Mouse (Mus musculus) heart, embryonic 13.5 days (tissue): Measurements from ENCODE around the gene Rbfox2. TPM values are rescaled to one million over a fixed set of nuclear protein-coding genes. Genes with fewer than 3 reads are reported as not detected.
A peak's percentile ranks its signal among the peaks of the same experiment; 100 is the strongest.

Experiments
- ATAC-seq: fragments of 200-750 bp; cut with Nextera tagmentation; 2 replicates; pipeline ENCODE4 v1.8.0; 2017; ENCODE audit warnings: moderate TSS enrichment; ENCODE audit not compliant: insufficient number of reproducible peaks, low FRiP score, low TSS enrichment; ENCODE audit errors: extremely low read depth
- H3K27ac ChIP-seq: fragments of 300-500 bp; sonication (generic); replicated peaks from 2 replicates; pipeline ENCODE4 v1.5.1; 2015; ENCODE audit warnings: moderate library complexity, mild to moderate bottlenecking, inconsistent platforms
- H3K27me3 ChIP-seq: fragments of 300-500 bp; sonication (generic); replicated peaks from 2 replicates; pipeline ENCODE4 v1.6.1; 2015; ENCODE audit warnings: mild to moderate bottlenecking, inconsistent platforms
- H3K36me3 ChIP-seq: fragments of 300-500 bp; sonication (generic); 2 replicates; pipeline ENCODE4 v1.6.1; 2015; ENCODE audit warnings: mild to moderate bottlenecking, inconsistent platforms
- H3K4me1 ChIP-seq: fragments of 300-500 bp; sonication (generic); 2 replicates; pipeline ENCODE4 v1.6.1; 2015; ENCODE audit warnings: inconsistent platforms
- H3K4me2 ChIP-seq: fragments of 300-500 bp; sonication (generic); 2 replicates; pipeline ENCODE4 v1.6.1; 2015; ENCODE audit warnings: inconsistent platforms, mild to moderate bottlenecking, moderate library complexity
- H3K4me3 ChIP-seq: fragments of 300-500 bp; sonication (generic); 2 replicates; pipeline ENCODE4 v1.5.1; 2015; ENCODE audit warnings: moderate library complexity, mild to moderate bottlenecking, inconsistent platforms
- H3K9ac ChIP-seq: fragments of 300-500 bp; sonication (generic); 2 replicates; pipeline ENCODE4 v1.6.1; 2015; ENCODE audit warnings: inconsistent platforms, mild to moderate bottlenecking, moderate library complexity
- H3K9me3 ChIP-seq: fragments of 300-500 bp; sonication (generic); 2 replicates; pipeline ENCODE4 v1.6.1; 2016; ENCODE audit warnings: inconsistent platforms
- WGBS: fragments of 180-500 bp; shearing (Covaris S2); methylation state at CpG from one replicate; pipeline ENCODE4 v1.1.7; 2015; ENCODE audit warnings: mixed read lengths; 5-methylcytosine and 5-hydroxymethylcytosine counted together
- polyA plus RNA-seq: library from polyadenylated mRNA; unstranded; fragments of >200 nt; fragmentation: Nextera tagmentation; extraction: Ambion mirVana; gene quantifications from 2 replicates; pipeline ENCODE4 v1.2.1, GENCODE M21; 2015

Rbfox2 gene
- polyA plus RNA-seq, 1 experiment from 2014 or later = 64.8 TPM

DNA sequence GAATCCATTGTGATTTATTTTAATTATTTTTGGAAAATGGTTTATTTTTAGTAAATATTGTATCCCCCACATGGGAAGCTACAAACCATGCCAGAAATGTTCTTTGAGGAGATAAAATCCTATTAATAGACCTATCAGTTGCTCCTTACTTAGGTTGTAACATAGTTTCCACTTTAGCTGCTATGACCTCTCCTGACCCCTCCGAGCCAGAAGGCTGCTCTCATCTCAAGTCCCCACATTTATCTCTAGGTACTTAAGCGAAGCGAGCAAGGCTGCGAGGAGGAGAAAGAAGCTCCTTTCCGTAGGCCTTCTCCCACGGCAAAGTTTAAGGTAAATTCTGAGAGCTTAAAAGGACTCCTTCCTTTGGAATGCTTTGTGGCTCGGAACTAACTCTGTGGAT, 94.0 kb downstream of the Rbfox2 start:
- Histone ChIP-seq H3K9me3 (no peaks in the 10 kb centered on the region), H3K9ac (peak overlapping the region; percentile 73)

DNA sequence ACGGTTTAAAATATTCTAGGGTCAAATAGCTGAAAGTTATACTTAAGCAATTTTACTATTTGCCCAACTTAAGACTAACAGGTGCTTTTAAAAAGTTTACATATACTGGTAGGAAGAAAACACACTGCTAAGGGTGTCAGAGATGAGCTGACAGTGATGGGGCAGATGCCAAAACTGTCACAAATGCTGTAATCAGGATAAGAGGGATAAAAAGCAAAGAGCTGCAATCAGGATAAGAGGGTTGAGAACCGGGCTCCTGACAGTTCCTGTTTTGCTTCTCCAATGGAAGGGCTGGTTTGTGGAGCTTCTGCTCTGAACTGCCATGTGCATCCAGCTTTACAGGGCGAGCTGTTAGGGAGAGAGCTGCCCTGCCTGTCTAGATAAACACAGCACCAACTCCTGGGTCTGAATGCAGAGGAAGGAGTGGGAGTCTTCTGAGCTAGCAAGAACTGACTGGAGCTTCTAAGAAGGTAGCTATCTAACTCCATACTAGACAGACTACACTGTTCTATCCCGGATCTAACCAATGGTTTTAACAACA, 94.5 kb downstream of the Rbfox2 start:
- 15% methylated on average over 4 of the region's 4 CpGs for WGBS
- Histone ChIP-seq H3K4me2 (peak overlapping the region; percentile 56), H3K27me3 (no peaks in the 10 kb centered on the region), H3K36me3 (no peaks in the 10 kb centered on the region), H3K4me3 (no peak overlapping the region), H3K27ac (peak overlapping the region; percentile 95), H3K4me1 (peaks cover 94% of the 10 kb centered on the region), H3K9ac (peak overlapping the region; percentile 57; the same call in 1 of the 2 replicates), H3K9me3 (no peaks in the 10 kb centered on the region)
- no peak for ATAC-seq

More for the DNA sequence above, 94.0 kb downstream of the Rbfox2 start:
- Histone ChIP-seq H3K36me3 (no peaks in the 10 kb centered on the region), H3K4me1 (peaks cover 94% of the 10 kb centered on the region), H3K4me3 (peak overlapping the region; percentile 20), H3K27ac (peak overlapping the region; percentile 95), H3K4me2 (peak overlapping the region; percentile 56), H3K27me3 (no peaks in the 10 kb centered on the region)
- 7% methylated on average over 7 of the region's 7 CpGs for WGBS
- ATAC-seq = no peak

DNA sequence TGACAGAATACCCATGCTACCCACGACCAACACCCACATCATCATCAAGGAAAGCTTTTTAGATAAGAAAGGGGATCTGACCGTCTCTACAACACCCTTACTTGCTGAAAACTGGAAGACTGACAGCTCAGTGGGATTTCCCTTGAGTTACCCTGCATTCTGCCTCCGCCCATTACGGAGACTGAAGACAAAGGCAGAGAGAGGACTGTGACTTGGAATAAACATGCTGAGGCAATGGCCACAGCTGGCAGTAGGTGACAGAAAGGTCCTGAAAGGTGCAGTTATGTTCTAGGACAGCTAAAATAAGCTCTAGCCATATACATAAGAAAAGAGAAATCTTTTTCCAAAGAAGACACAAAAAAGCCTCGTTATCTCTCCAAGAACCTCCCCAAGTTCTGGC, 99.8 kb downstream of the Rbfox2 start:
- H3K4me1 ChIP-seq = peaks cover 91% of the 10 kb centered on the region
- 41% methylated on average over 5 of the region's 5 CpGs for WGBS
- no peaks in the 10 kb centered on the region for H3K9me3 ChIP-seq

DNA sequence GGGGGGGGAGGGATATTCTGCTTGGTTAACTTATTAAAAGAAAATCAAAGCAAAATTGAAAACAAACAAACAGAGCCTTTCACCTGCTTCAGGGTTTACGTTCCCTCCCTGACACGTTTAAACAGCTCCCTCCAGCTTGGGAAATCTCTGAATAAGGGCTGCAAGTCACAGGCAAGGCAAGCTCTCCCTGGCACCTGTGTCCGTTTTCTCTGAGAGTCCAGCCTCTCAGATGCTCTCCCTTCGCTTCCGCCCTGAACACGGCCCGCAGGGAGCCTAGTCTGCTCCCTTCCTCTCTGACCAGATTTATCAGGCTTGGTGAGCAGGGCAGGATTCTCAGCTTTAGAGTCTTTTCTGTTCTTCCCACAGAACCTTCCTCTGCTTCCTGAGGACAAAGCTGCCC, 101.9 kb downstream of the Rbfox2 start:
- Histone ChIP-seq H3K4me1 (peaks cover 80% of the 10 kb centered on the region), H3K36me3 (no peaks in the 10 kb centered on the region), H3K27me3 (no peaks in the 10 kb centered on the region), H3K9ac (peak overlapping the region; percentile 51), H3K9me3 (no peaks in the 10 kb centered on the region), H3K4me3 (no peak overlapping the region), H3K4me2 (no peak overlapping the region), H3K27ac (peak overlapping the region; percentile 97)
- WGBS = 38% methylated on average over 7 of the region's 7 CpGs
- no peak for ATAC-seq

More for the DNA sequence above, 99.8 kb downstream of the Rbfox2 start:
- H3K9ac ChIP-seq = no peak overlapping the region
- H3K4me3 ChIP-seq = no peak overlapping the region
- H3K27me3 ChIP-seq = no peaks in the 10 kb centered on the region
- H3K27ac ChIP-seq = 0 out of 2 replicates have a peak overlapping the region, but pooled peaks have one; percentile 29
- no peaks in the 10 kb centered on the region for H3K36me3 ChIP-seq
- no peak overlapping the region for H3K4me2 ChIP-seq
- ATAC-seq = no peak

DNA sequence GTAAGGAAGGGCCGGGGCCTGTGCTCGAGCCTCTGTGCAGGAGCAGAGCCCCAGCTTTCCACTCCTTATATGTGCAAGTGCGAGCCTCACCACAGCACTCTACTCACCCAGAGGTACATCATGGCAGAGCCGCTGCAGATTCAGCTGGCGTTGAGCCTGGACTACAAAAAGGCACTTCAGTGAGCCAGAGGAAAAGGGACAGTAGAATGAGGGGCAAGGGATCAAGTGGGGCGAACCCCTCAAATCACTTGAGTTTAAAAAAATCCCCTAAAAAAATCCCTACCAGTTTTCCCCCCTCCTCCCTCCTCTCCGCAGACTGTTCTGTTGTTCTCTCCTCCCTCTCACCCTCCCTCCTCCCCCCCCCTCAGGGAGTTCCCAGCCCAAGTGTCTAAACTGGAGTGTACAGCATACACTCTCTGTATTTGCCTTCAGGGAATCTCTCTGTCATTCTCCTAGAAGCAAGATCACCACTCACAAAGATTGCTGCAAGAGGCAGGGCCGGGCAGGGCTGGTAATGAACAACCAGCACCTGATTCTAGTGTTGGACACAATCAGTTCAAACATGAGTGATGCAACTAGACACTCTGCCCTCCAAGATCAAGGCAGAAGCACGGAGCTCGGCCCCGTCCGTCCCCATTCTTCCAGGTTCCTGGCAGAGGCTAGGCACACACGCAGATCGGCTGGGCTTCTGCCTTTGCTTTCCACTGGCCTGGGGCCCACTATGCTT, 103.4 kb downstream of the Rbfox2 start:
- Histone ChIP-seq H3K9me3 (no peaks in the 10 kb centered on the region), H3K9ac (peak overlapping the region; percentile 77), H3K4me2 (peak overlapping the region; percentile 58), H3K36me3 (no peaks in the 10 kb centered on the region), H3K4me3 (peak overlapping the region; percentile 39), H3K27me3 (no peaks in the 10 kb centered on the region), H3K4me1 (peaks cover 80% of the 10 kb centered on the region), H3K27ac (peak overlapping the region; percentile 97)
- ATAC-seq = peak; percentile 51
- 25% methylated on average over 14 of the region's 14 CpGs for WGBS

DNA sequence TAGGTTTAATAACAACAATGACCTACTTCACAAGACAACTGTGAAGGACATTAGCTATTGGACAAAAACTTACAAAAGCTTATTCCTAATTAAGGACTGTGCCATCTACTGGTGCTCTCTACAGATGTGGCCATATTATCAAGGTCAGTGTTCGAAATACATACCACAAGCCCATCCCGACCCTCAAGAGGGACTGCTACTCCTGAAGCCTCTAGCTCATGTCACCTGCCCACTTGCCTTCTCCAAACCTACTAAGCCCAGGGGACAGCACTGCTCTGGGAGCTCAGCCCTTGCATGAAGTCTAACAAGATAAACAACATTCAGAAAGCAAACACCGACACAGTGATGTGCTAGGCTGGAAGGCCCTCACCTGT, 103.9 kb downstream of the Rbfox2 start:
- ATAC-seq = no peak
- 44% methylated on average over 3 of the region's 3 CpGs for WGBS
- Histone ChIP-seq H3K27me3 (no peaks in the 10 kb centered on the region), H3K4me3 (peak overlapping the region; percentile 39), H3K9ac (peak overlapping the region; percentile 77), H3K36me3 (no peaks in the 10 kb centered on the region), H3K27ac (peak overlapping the region; percentile 97), H3K9me3 (no peaks in the 10 kb centered on the region), H3K4me1 (peaks cover 76% of the 10 kb centered on the region), H3K4me2 (peak overlapping the region; percentile 58)

DNA sequence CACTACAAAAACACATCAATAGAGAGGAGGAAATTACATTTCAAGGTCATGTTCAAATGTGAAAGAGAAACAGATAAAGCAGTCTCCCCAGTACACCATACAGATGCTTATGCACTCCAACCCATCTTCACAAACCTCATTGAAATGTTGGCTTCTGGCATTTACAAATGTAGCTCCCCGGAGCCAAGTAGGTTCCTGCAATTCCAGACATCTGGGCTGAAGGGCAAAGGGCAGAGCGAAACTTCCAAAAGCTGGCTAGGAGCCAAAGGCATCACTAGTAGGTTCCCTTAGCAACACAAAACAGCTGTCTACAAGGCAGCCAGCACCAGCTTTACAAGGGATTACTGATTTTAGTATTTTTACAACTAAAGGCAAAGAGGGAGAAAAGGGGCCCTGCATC, 104.6 kb downstream of the Rbfox2 start:
- H3K9me3 ChIP-seq = no peaks in the 10 kb centered on the region
- H3K27me3 ChIP-seq = no peaks in the 10 kb centered on the region
- peak overlapping the region; percentile 31 for H3K4me3 ChIP-seq
- H3K4me2 ChIP-seq = peak overlapping the region; percentile 58
- peak overlapping the region; percentile 51 for H3K9ac ChIP-seq
- peak overlapping the region; percentile 76 for H3K27ac ChIP-seq
- no peak for ATAC-seq
- peaks cover 76% of the 10 kb centered on the region for H3K4me1 ChIP-seq
- WGBS = 10% methylated on average over 2 of the region's 2 CpGs
- no peaks in the 10 kb centered on the region for H3K36me3 ChIP-seq

DNA sequence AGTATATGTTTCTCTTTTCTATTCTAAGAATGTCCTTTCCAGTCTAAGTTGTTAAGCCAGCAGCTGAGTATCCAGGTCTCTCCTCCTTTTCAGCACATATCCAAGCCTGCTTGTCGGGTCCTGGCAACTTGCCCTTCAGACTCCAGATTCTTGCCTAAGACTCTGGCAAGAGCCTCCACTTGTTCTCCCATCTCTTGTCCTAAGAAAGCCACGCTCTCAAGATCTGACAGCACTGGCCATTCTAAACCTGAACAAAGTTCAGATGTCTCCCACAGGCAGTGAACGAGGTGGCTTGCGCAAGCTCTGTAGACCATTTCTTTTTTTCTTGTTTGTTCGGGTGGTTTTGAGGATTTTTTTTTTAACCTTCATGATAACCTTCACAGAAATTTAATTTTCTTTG, 110.0 kb downstream of the Rbfox2 start:
- Histone ChIP-seq H3K4me1 (peaks cover 61% of the 10 kb centered on the region), H3K36me3 (0 out of 2 replicates have a peak, but pooled peaks cover 7% of the 10 kb centered on the region), H3K9me3 (no peaks in the 10 kb centered on the region), H3K27ac (peak overlapping the region; percentile 54; the same call in 1 of the 2 replicates), H3K27me3 (no peaks in the 10 kb centered on the region), H3K4me2 (no peak overlapping the region), H3K9ac (peak overlapping the region; percentile 37; the same call in 1 of the 2 replicates), H3K4me3 (no peak overlapping the region)
- 52% methylated on average over 5 of the region's 5 CpGs for WGBS
- no peak for ATAC-seq

DNA sequence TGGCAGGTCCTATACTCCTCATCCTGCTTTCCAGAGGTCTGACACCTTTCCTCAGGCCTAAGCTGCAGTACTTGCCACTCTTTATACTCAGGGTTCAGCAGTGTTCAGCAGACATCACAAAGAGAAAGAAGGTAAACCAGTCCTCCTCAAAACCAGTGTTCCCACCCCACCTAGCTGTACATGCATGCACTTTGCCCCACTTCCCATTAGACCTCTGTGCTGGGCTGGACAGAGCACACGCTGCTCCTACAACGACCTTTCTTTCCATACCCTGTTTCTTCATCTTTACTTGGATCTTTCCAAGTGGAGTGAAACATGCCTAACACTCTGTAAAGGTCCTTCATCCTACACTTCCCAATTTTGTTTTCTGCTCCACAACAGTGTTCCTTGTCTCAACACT, 110.8 kb downstream of the Rbfox2 start:
- 0 out of 2 replicates have a peak, but pooled peaks cover 7% of the 10 kb centered on the region for H3K36me3 ChIP-seq
- H3K9me3 ChIP-seq = no peaks in the 10 kb centered on the region
- H3K4me1 ChIP-seq = peaks cover 55% of the 10 kb centered on the region
- H3K9ac ChIP-seq = no peak overlapping the region
- WGBS = 59% methylated on average over 2 of the region's 2 CpGs
- no peak overlapping the region for H3K4me3 ChIP-seq
- no peak for ATAC-seq
- no peak overlapping the region for H3K4me2 ChIP-seq
- no peak overlapping the region for H3K27ac ChIP-seq
- no peaks in the 10 kb centered on the region for H3K27me3 ChIP-seq

DNA sequence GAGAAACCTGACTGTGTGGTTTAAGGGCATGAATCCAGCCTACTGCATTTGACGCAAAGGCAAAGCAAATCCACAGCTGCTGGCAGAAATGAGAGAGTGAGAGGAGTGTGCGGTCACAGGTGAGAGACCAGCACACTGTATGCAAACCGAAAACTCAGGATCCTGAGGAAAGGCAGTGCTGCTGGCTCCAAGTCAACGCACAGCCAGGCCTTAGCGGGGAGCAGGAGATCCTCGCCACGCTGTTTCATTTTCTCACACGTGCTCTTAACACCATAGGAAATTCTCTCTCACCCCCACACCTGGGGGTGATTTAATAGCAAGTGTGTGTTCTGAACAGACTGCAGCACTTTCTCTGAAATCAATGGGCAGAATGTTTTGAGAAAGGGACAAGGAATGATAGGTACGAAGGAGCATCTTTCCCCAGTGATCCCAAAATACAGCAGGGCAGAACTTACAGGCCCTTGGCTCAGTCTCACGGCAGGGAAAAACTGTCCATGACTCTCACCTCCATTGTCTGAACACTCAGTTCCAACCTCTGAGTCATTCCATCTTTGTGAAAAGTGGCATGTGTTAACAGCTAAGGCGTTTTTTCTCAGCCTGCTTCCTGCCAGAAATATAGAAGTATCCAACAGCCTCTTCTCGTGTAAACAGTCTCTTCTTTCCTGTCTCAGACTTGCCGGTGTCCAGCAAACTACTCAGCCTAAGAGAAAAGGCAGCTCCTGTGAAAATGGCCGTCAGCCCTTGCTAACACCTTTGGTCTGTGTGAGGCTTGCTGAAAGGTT, 114.5 kb downstream of the Rbfox2 start:
- ATAC-seq = no peak; the same call in 1 of the 2 replicates
- Histone ChIP-seq H3K9ac (peak overlapping the region; percentile 58), H3K4me1 (peaks cover 66% of the 10 kb centered on the region)

DNA sequence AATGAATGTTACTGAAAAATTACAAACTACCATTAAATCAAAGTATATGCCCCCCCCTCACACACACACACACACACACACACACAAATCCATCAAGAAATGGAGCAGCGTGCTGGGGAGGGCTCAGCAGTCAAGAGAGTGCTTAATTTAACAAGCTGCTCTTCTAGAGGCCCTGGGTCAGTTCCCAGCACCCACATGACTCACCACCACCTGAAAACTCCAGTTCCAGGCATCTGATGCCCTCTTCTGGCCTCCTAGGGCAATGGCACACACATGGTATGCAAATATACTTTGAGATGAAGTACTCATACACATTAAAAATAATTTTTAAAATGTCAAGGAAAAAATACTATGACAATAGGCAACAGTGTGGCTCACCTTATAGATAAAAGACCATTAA, 120.7 kb downstream of the Rbfox2 start:
- no peak overlapping the region for H3K4me2 ChIP-seq
- no peak for ATAC-seq
- H3K9ac ChIP-seq = no peak overlapping the region
- H3K4me1 ChIP-seq = peaks cover 66% of the 10 kb centered on the region
- no peak overlapping the region for H3K4me3 ChIP-seq
- H3K36me3 ChIP-seq = 0 out of 2 replicates have a peak, but pooled peaks cover 8% of the 10 kb centered on the region
- H3K9me3 ChIP-seq = no peaks in the 10 kb centered on the region
- H3K27me3 ChIP-seq = no peaks in the 10 kb centered on the region
- H3K27ac ChIP-seq = no peak overlapping the region
- WGBS = 100% methylated on average over 1 of the region's 1 CpGs

More for the DNA sequence above, 114.5 kb downstream of the Rbfox2 start:
- Histone ChIP-seq H3K27me3 (no peaks in the 10 kb centered on the region), H3K4me2 (peak overlapping the region; percentile 30), H3K9me3 (no peaks in the 10 kb centered on the region), H3K36me3 (0 out of 2 replicates have a peak, but pooled peaks cover 7% of the 10 kb centered on the region), H3K4me3 (no peak overlapping the region), H3K27ac (peak overlapping the region; percentile 78)
- 44% methylated on average over 14 of the region's 14 CpGs for WGBS
